Mouse (Mus musculus) splenic B cell, adult 2 months (primary cell): ENCODE measurements around the gene Lyz1.
A peak's percentile ranks its signal among the peaks of the same experiment; 100 is the strongest.
"Not testable (repeated sequence)": the region's sequence is repeated elsewhere in the genome, so short reads cannot be mapped to it uniquely, and the experiment has no call there.

Experiments used
- DNase-seq: peaks from one replicate; pipeline ENCODE4 v3.0.0-alpha.2; 2011; ENCODE audit warnings: low read depth, low spot score
- H3K27me3 ChIP-seq: 2 replicates; pipeline ENCODE4 v1.6.1; 2012; ENCODE audit warnings: mild to moderate bottlenecking, low read length, moderate library complexity, mixed read lengths; ENCODE audit not compliant: control insufficient read depth, poor library complexity, insufficient read depth, severe bottlenecking
- H3K36me3 ChIP-seq: 2 replicates; pipeline ENCODE4 v1.6.1; 2012; ENCODE audit warnings: mild to moderate bottlenecking, low read length, moderate library complexity, mixed read lengths; ENCODE audit not compliant: control insufficient read depth, poor library complexity, insufficient read depth, severe bottlenecking

The Lyz1 gene

GRCm38 (mm10) chr10:117282049-117282448 is 10.6 kb downstream of the Lyz1 start, which contains the start of gene Lyz2:
TSS of gene Lyz2 (minus strand) at chr10:117282321.
- DNase-seq, result no peak
- Histone ChIP-seq H3K36me3 (no peaks in the 10 kb centered on the region), H3K27me3 (no peaks in the 10 kb centered on the region)

GRCm38 (mm10) chr10:117281381-117281920 is 11.2 kb downstream of the Lyz1 start:
- H3K36me3 ChIP-seq, result no peaks in the 10 kb centered on the region
- no peak for DNase-seq

GRCm38 (mm10) chr10:117280000-117280399 is 12.7 kb downstream of the Lyz1 start:
- Histone ChIP-seq H3K27me3 (no peaks in the 10 kb centered on the region), H3K36me3 (no peaks in the 10 kb centered on the region)
- DNase-seq, result no peak

More at GRCm38 (mm10) chr10:117281381-117281920, 11.2 kb downstream of the Lyz1 start:
- no peaks in the 10 kb centered on the region for H3K27me3 ChIP-seq

GRCm38 (mm10) chr10:117278510-117278909 is 14.2 kb downstream of the Lyz1 start:
- not testable (repeated sequence) for DNase-seq, H3K27me3 ChIP-seq, H3K36me3 ChIP-seq

GRCm38 (mm10) chr10:117277779-117278178 is 14.9 kb downstream of the Lyz1 start:
- not testable (repeated sequence) for H3K27me3 ChIP-seq, DNase-seq, H3K36me3 ChIP-seq

GRCm38 (mm10) chr10:117275681-117276369 is 16.8 kb downstream of the Lyz1 start:
- Histone ChIP-seq H3K27me3 (no peaks in the 10 kb centered on the region), H3K36me3 (no peaks in the 10 kb centered on the region)
- no peak for DNase-seq

- not testable (repeated sequence) for DNase-seq, H3K36me3 ChIP-seq, H3K27me3 ChIP-seq
Measured at GRCm38 (mm10) chr10:117274645-117275044, 18.0 kb downstream of the Lyz1 start.

- H3K36me3 ChIP-seq, result no peaks in the 10 kb centered on the region; the same call in 1 of the 2 replicates
- DNase-seq, result peak; percentile 39
- H3K27me3 ChIP-seq, result 0 out of 2 replicates have a peak, but pooled peaks cover 2% of the 10 kb centered on the region
Measured at GRCm38 (mm10) chr10:117272023-117272422, 20.6 kb downstream of the Lyz1 start.

- no peaks in the 10 kb centered on the region for H3K36me3 ChIP-seq
- no peak for DNase-seq
- no peaks in the 10 kb centered on the region for H3K27me3 ChIP-seq
Measured at GRCm38 (mm10) chr10:117259870-117260269, 32.8 kb downstream of the Lyz1 start.

- no peaks in the 10 kb centered on the region for H3K27me3 ChIP-seq
- DNase-seq, result no peak
- no peaks in the 10 kb centered on the region for H3K36me3 ChIP-seq
Measured at GRCm38 (mm10) chr10:117238603-117239002, 54.1 kb downstream of the Lyz1 start, which contains the start of gene 9530003J23Rik. TSS of gene 9530003J23Rik (minus strand) at chr10:117238703.
